Mouse (Mus musculus) G1E (cell line): ENCODE measurements around the gene Srxn1. TPM values are rescaled to one million over a fixed set of nuclear protein-coding genes. Genes with fewer than 3 reads are reported as not detected.

Experiments used
- ATAC-seq: 2 replicates; pipeline ENCODE4 v1.8.0; 2016; ENCODE audit warnings: mild to moderate bottlenecking; ENCODE audit not compliant: insufficient number of reproducible peaks, poor library complexity, low FRiP score, severe bottlenecking; ENCODE audit errors: extremely low read depth
- DNase-seq: peaks from one replicate; pipeline ENCODE4 v3.0.0; 2012; ENCODE audit warnings: low spot score
- H3K27me3 ChIP-seq: 2 replicates; pipeline ENCODE4 v1.6.1; 2012; ENCODE audit warnings: mild to moderate bottlenecking, low read length, inconsistent platforms; ENCODE audit not compliant: insufficient read depth
- H3K36me3 ChIP-seq: replicated peaks from 2 replicates; pipeline ENCODE3; 2012; ENCODE audit warnings: mild to moderate bottlenecking, inconsistent platforms
- H3K4me1 ChIP-seq: 2 replicates; pipeline ENCODE4 v1.6.1; 2012; ENCODE audit warnings: low read depth, low read length, inconsistent platforms, mixed read lengths; ENCODE audit not compliant: insufficient read depth
- H3K4me3 ChIP-seq: 2 replicates; pipeline ENCODE4 v1.5.1; 2012; ENCODE audit warnings: low read depth, mild to moderate bottlenecking, inconsistent platforms, low read length, moderate library complexity, mixed read lengths
- H3K9me3 ChIP-seq: replicated peaks from 2 replicates; pipeline ENCODE4 v1.6.1; 2012; ENCODE audit warnings: inconsistent platforms
- CTCF ChIP-seq: IDR thresholded peaks from 2 replicates; pipeline ENCODE4 v1.5.1; 2012; ENCODE audit warnings: low read depth, low read length, inconsistent platforms, mixed read lengths
- GATA1 ChIP-seq: IDR thresholded peaks from 2 replicates; pipeline ENCODE4 v1.6.1; 2012; ENCODE audit warnings: borderline replicate concordance, low read length, inconsistent platforms, mixed read lengths
- GATA2 ChIP-seq: IDR thresholded peaks from 2 replicates; pipeline ENCODE4 v1.6.1; 2012; ENCODE audit warnings: low read depth, low read length, inconsistent platforms, borderline replicate concordance
- POLR2AphosphoS5 ChIP-seq: IDR thresholded peaks from 2 replicates; pipeline ENCODE4 v1.6.1; 2012; ENCODE audit warnings: low read depth, low read length, inconsistent platforms; ENCODE audit not compliant: insufficient replicate concordance
- TAL1 ChIP-seq: conservative IDR thresholded peaks from 2 replicates; pipeline ENCODE4 v1.6.1; 2012; ENCODE audit warnings: low read depth, low read length, inconsistent platforms, mixed read lengths
- polyA plus RNA-seq: library from polyadenylated mRNA; stranded (reverse); fragments of >175 nt; gene quantifications from 2 replicates; pipeline ENCODE4 v1.2.3, GENCODE M21; 2012
- total RNA-seq, 2 experiments: library from RNA; stranded (forward) in 1 of 2; stranded (reverse) in 1 of 2; fragments of 200-1000 nt in 1 of 2; fragments of >200 nt in 1 of 2; fragmentation: Nextera tagmentation in 1 of 2; gene quantifications; 2 replicates each; pipeline ENCODE4 v1.2.3; 2014 to 2017

The Srxn1 gene
- total and polyA plus RNA-seq, 3 experiments: 2.9 to 17.8 (median 4.0) TPM

- Histone ChIP-seq H3K4me3 (no peak overlapping the region; the same call in 1 of the 2 replicates), H3K36me3 (no peaks in the 10 kb centered on the region), H3K27me3 (peaks cover 28% of the 10 kb centered on the region), H3K4me1 (peaks cover 4% of the 10 kb centered on the region; the same call in 1 of the 2 replicates), H3K9me3 (no peaks in the 10 kb centered on the region)
- TF ChIP-seq GATA1: no peak
- no peak for TF ChIP-seq POLR2AphosphoS5
- TF ChIP-seq TAL1: no peak
- TF ChIP-seq GATA2: no peak
- TF ChIP-seq CTCF: no peak
- ATAC-seq: no peak
- peak; percentile 87 for DNase-seq
Measured at GRCm38 (mm10) chr2:152081641-152082448, 23.5 kb upstream of the Srxn1 start.

DNA sequence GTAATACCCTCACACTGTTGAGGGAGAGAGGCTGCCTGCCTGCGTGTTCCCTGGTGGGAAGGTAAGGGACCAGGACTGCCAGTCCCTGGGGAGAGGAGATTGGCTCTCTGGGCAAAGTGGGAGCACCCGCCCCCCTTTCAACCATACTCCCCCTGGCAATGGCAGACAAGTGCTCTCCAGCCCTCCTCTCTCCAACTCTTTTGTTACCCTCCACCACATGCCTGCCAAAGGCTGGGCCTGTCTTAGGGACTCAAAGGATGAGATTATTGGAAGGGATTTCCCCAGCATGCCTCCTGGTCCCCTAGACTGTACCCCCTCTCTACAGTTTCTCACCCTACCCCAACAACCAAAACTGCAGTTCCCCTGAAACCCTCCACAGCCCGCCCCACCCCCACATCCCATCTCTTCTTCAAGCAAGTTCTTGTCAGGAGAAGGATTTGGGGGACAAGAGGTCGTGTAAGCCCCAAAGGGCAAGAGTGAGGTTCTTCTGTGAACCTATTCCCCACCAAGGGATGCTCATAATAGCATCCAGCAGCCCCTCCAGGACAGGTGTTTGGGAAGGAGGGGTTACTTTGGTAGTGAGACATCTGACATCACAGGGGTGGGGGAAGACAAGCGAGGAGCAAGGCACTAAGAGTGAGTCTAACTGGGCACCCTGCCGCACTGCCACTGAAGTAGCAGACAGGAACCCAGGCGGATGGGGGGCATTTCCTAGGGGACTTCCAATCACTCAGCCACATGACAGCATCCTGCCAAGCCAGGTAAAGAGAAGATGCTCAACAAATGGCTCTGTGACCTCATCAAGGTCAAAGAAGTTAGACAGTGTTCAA is 22.6 kb upstream of the Srxn1 start:
- Histone ChIP-seq H3K4me1 (peaks cover 4% of the 10 kb centered on the region; the same call in 1 of the 2 replicates), H3K27me3 (peaks cover 25% of the 10 kb centered on the region), H3K4me3 (no peak overlapping the region), H3K9me3 (no peaks in the 10 kb centered on the region), H3K36me3 (no peaks in the 10 kb centered on the region)
- TF ChIP-seq TAL1 (no peak), GATA2 (no peak), CTCF (no peak), POLR2AphosphoS5 (no peak), GATA1 (no peak)
- DNase-seq: no peak
- no peak for ATAC-seq

DNA sequence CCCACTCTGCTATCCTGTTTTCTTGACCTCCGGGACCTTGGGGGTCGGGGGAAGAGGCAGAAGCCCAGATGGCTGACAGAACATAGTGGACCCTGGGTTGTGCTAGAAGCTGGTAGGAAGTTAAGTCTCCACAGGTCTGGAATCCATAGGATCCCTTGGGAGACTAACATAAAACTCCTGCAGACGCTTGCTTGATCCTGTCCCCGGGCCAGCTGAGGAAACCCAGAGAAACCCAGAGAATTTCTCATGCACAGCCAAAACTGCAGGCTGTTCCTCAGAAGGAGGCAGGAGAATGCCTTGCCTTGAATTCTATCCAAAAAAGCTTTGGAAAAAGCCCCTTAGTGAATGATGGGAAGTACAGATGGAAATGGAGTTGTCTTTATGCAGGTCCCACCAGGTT is 21.9 kb upstream of the Srxn1 start:
- no peaks in the 10 kb centered on the region for H3K36me3 ChIP-seq
- H3K9me3 ChIP-seq: no peaks in the 10 kb centered on the region
- DNase-seq: no peak

GRCm38 (mm10) chr2:152084298-152084697 is 21.0 kb upstream of the Srxn1 start:
- DNase-seq (no peak), ATAC-seq (no peak)
- Histone ChIP-seq H3K36me3 (no peaks in the 10 kb centered on the region), H3K9me3 (no peaks in the 10 kb centered on the region), H3K27me3 (peaks cover 22% of the 10 kb centered on the region), H3K4me1 (peaks cover 4% of the 10 kb centered on the region; the same call in 1 of the 2 replicates), H3K4me3 (no peak overlapping the region)
- TF ChIP-seq GATA2 (no peak), GATA1 (no peak)

More for the DNA sequence above, 21.9 kb upstream of the Srxn1 start:
- no peak overlapping the region for H3K4me3 ChIP-seq
- TF ChIP-seq GATA2: no peak
- TF ChIP-seq POLR2AphosphoS5: no peak
- no peak for TF ChIP-seq CTCF
- no peak for TF ChIP-seq GATA1
- TF ChIP-seq TAL1: no peak
- peaks cover 25% of the 10 kb centered on the region for H3K27me3 ChIP-seq
- H3K4me1 ChIP-seq: peaks cover 4% of the 10 kb centered on the region; the same call in 1 of the 2 replicates
- no peak for ATAC-seq

- no peak overlapping the region for H3K4me3 ChIP-seq
- H3K4me1 ChIP-seq: peaks cover 4% of the 10 kb centered on the region; the same call in 1 of the 2 replicates
- DNase-seq (no peak), ATAC-seq (no peak)
- H3K27me3 ChIP-seq: peaks cover 19% of the 10 kb centered on the region
- H3K9me3 ChIP-seq: no peaks in the 10 kb centered on the region
- H3K36me3 ChIP-seq: no peaks in the 10 kb centered on the region
- TF ChIP-seq GATA1 (no peak), CTCF (no peak), GATA2 (no peak), POLR2AphosphoS5 (no peak), TAL1 (no peak)
Measured at GRCm38 (mm10) chr2:152085414-152085813, 19.9 kb upstream of the Srxn1 start.

DNA sequence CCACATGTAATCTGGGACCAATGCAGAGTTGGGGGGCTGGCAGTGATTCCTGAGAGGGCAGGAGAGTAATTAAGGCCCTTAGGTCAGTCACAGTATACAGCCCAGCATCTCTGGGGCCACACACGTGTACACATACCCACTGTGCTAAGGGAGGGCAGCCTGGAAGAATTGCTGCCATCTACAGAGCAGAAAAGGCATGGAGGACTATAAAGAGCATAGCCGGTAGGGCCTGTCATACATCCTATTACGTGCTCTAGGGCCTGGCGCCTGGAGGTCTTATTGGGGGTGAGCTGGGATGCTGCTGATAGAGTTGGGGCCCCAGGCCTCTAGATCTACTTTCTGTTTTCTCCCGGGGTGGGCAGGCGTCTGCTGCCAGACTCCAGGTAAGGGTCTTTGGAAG is 18.9 kb upstream of the Srxn1 start:
- Histone ChIP-seq H3K36me3 (no peaks in the 10 kb centered on the region), H3K9me3 (no peaks in the 10 kb centered on the region), H3K27me3 (peaks cover 12% of the 10 kb centered on the region; the same call in 1 of the 2 replicates), H3K4me1 (peaks cover 4% of the 10 kb centered on the region; the same call in 1 of the 2 replicates), H3K4me3 (no peak overlapping the region)
- no peak for DNase-seq
- ATAC-seq: no peak
- TF ChIP-seq TAL1 (no peak), GATA2 (no peak), POLR2AphosphoS5 (no peak), CTCF (no peak), GATA1 (no peak)
